Comparison of ENCODE assay signal across 10 mouse cellular contexts in the genomic region with DNA sequence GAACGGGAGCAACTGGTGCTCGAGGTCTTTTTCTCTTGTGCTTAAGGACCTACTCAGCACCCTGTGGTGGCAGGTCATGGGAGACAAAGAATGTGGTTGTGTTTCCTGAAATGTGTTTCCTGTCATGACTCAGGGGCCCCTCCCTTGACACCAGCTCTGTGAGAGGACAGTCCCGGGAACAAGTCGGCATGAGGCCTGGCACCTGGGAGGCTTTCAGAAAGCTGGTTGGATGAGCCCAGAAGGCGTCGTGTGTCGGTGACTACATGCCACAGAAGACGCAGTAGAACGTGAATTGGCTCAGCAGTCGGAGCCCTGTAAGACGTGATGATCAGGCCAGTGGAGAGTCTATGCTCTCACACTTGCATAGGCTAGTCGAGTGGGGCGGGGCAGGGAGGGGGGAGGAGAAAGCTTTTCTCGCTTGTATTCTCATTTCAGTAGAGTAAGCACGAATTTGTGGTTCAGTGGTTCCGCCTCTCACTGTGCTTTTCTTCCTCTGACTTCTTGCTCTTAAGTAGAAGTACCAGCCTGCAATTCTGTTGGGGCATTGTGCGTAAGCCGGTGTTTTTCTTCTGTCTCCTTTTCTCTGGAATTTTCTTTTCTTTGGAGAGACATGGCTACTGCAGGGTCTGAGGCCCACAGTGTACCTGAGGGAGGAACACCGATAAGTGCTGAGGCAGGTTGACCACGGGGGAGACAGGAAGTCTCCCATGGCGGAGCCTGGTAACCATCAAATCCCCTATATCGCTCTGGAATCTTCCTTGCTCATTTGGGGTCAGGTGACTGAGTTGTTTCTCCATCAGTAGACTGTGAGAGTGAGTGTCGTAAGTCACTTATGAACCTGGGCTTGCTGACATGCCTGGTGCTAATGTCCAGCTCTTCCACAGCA.
DNase-seq lines count a peak whose midpoint lies in the region; ATAC-seq and TF ChIP-seq lines count a peak whose summit lies in the region.
"Had no signal": no experiment of that assay in that cellular context is flagged by ENCODE, and none has a peak within 500 bp of the region (broad histone marks: within the 10 kb centered on the region; RNA-seq: fewer than 3 reads in every experiment).

No protein-coding gene starts in this region.

- H3K4me2 ChIP-seq in forebrain, embryonic 13.5 days, result no peak overlapping the region
- no peak overlapping the region for H3K4me2 ChIP-seq in forebrain, postnatal 0 days (ENCODE audit: low read depth)
- H3K4me2 ChIP-seq: midbrain, embryonic 12.5 days had no signal

- peak; percentile 83 for ATAC-seq in inflammation-experienced regulatory T-cells, adult 6 months
- ATAC-seq in neutrophil, adult 5-6 weeks (ENCODE audit: extremely low read depth, insufficient number of reproducible peaks, low FRiP score, poor library complexity, severe bottlenecking), result peak; percentile 78
- no peak for ATAC-seq in forebrain, embryonic 13.5 days
- no peak for ATAC-seq in forebrain, postnatal 0 days

- TF ChIP-seq CTCF in forebrain, postnatal 0 days (IDR thresholded peaks at IDR 0.05; ENCODE audit: low read depth), result no peak

- WGBS in forebrain, embryonic 13.5 days, result 86% methylated on average over 23 of the region's 23 CpGs
- WGBS in forebrain, postnatal 0 days, result 88% methylated on average over 23 of the region's 23 CpGs

- peak; percentile 62 for DNase-seq in 416B (ENCODE audit: low read depth)
- DNase-seq in CD4-positive helper T cell, adult 2 months (ENCODE audit: low read depth, low spot score), result peak; percentile 94
- no peak for DNase-seq in urinary bladder, postnatal 10 days (ENCODE audit: low spot score)
- no peak for DNase-seq in forebrain, postnatal 0 days
- DNase-seq: adrenal gland, postnatal 14 days; kidney, adult 11 months had no signal

- H3K27me3 ChIP-seq in forebrain, embryonic 13.5 days, result no peaks in the 10 kb centered on the region
- no peaks in the 10 kb centered on the region for H3K27me3 ChIP-seq in forebrain, postnatal 0 days (ENCODE audit: insufficient read depth, low read length)
- H3K27me3 ChIP-seq: midbrain, embryonic 12.5 days had no signal

- no peak overlapping the region for H3K27ac ChIP-seq in forebrain, embryonic 13.5 days
- no peak overlapping the region for H3K27ac ChIP-seq in forebrain, postnatal 0 days (ENCODE audit: low read depth, low read length)
- H3K27ac ChIP-seq: midbrain, embryonic 12.5 days had no signal

- H3K9me3 ChIP-seq in forebrain, embryonic 13.5 days (replicated peaks), result no peaks in the 10 kb centered on the region
- H3K9me3 ChIP-seq in forebrain, postnatal 0 days (ENCODE audit: low read length), result no peaks in the 10 kb centered on the region
- H3K9me3 ChIP-seq: midbrain, embryonic 12.5 days had no signal

- no peak overlapping the region for H3K9ac ChIP-seq in forebrain, embryonic 13.5 days
- no peak overlapping the region for H3K9ac ChIP-seq in forebrain, postnatal 0 days
- H3K9ac ChIP-seq: midbrain, embryonic 12.5 days had no signal

- H3K4me1 ChIP-seq in forebrain, embryonic 13.5 days, result 0 out of 2 replicates have a peak, but pooled peaks cover 3% of the 10 kb centered on the region
- H3K4me1 ChIP-seq in forebrain, postnatal 0 days (ENCODE audit: insufficient read depth), result no peaks in the 10 kb centered on the region
- H3K4me1 ChIP-seq: midbrain, embryonic 12.5 days had no signal

- H3K36me3 ChIP-seq in forebrain, embryonic 13.5 days (ENCODE audit: poor library complexity, severe bottlenecking), result no peaks in the 10 kb centered on the region
- no peaks in the 10 kb centered on the region for H3K36me3 ChIP-seq in forebrain, postnatal 0 days (ENCODE audit: insufficient read depth)
- H3K36me3 ChIP-seq: midbrain, embryonic 12.5 days had no signal

- no peak overlapping the region for H3K4me3 ChIP-seq in forebrain, embryonic 13.5 days
- H3K4me3 ChIP-seq in forebrain, postnatal 0 days (ENCODE audit: low read depth, low read length), result no peak overlapping the region
- H3K4me3 ChIP-seq: midbrain, embryonic 12.5 days had no signal

Comparison
In these comparisons a context has a peak if more than half of its experiments do, and no peak if none do; other contexts are left out.
1. DNase-seq: peak in 416B (single experiment) and CD4-positive helper T cell, adult 2 months (single experiment); none in urinary bladder, postnatal 10 days (single experiment) and forebrain, postnatal 0 days (single experiment).
2. ATAC-seq: peak in inflammation-experienced regulatory T-cells, adult 6 months (single experiment) and neutrophil, adult 5-6 weeks (single experiment); none in forebrain, embryonic 13.5 days (single experiment) and forebrain, postnatal 0 days (single experiment).